Mouse (Mus musculus) stomach, embryonic 16.5 days (tissue): ENCODE measurements around the gene Folr1. TPM values are rescaled to one million over a fixed set of nuclear protein-coding genes. Genes with fewer than 3 reads are reported as not detected.

Source experiments
- ATAC-seq: fragments of 200-750 bp; cut with Nextera tagmentation; 2 replicates; pipeline ENCODE4 v1.8.0; 2017; ENCODE audit warnings: moderate number of reproducible peaks, moderate TSS enrichment; ENCODE audit not compliant: insufficient read depth, low FRiP score
- H3K27ac ChIP-seq: fragments of 300-500 bp; sonication (generic); 2 replicates; pipeline ENCODE4 v1.5.1; 2014; ENCODE audit warnings: low read length
- H3K27me3 ChIP-seq: fragments of 300-500 bp; sonication (generic); 2 replicates; pipeline ENCODE4 v1.6.1; 2014; ENCODE audit warnings: low read length, control low read depth, mixed read lengths; ENCODE audit not compliant: control insufficient read depth, insufficient read depth
- H3K36me3 ChIP-seq: fragments of 300-500 bp; sonication (generic); 2 replicates; pipeline ENCODE4 v1.6.1; 2014; ENCODE audit warnings: low read length; ENCODE audit not compliant: control insufficient read depth, insufficient read depth
- H3K4me1 ChIP-seq: fragments of 300-500 bp; sonication (generic); 2 replicates; pipeline ENCODE4 v1.6.1; 2014; ENCODE audit warnings: low read length, control low read depth, mixed read lengths; ENCODE audit not compliant: control insufficient read depth, insufficient read depth
- H3K4me2 ChIP-seq: fragments of 300-500 bp; sonication (generic); 2 replicates; pipeline ENCODE4 v1.6.1; 2014; ENCODE audit warnings: low read depth, low read length, mixed read lengths
- H3K4me3 ChIP-seq: fragments of 300-500 bp; sonication (generic); replicated peaks from 2 replicates; pipeline ENCODE4 v1.5.1; 2014; ENCODE audit warnings: mild to moderate bottlenecking, low read length
- H3K9ac ChIP-seq: fragments of 300-500 bp; sonication (generic); 2 replicates; pipeline ENCODE4 v1.6.1; 2014; ENCODE audit warnings: low read length
- H3K9me3 ChIP-seq: fragments of 300-500 bp; sonication (generic); replicated peaks from 2 replicates; pipeline ENCODE4 v1.6.1; 2016; ENCODE audit warnings: low read length, control low read depth; ENCODE audit not compliant: control insufficient read depth
- WGBS: fragments of 180-500 bp; shearing (Covaris S2); extraction: QIAGEN DNeasy Blood & Tissue Kit; methylation state at CpG from one replicate; pipeline ENCODE4 v1.1.7; 2014; 5-methylcytosine and 5-hydroxymethylcytosine counted together
- polyA plus RNA-seq: library from polyadenylated mRNA; unstranded; fragments of >200 nt; fragmentation: Nextera tagmentation; extraction: Ambion mirVana; gene quantifications from 2 replicates; pipeline ENCODE4 v1.2.1, GENCODE M21; 2015

Gene Folr1
- polyA plus RNA-seq, 1 experiment from 2014 or later: 14.3 TPM

GRCm38 (mm10) chr7:101837154-101837605, 33.4 kb downstream of the Folr1 start:
- Histone ChIP-seq H3K27me3 (no peaks in the 10 kb centered on the region), H3K4me2 (peak overlapping the region; percentile 82), H3K4me3 (peak overlapping the region; percentile 94), H3K36me3 (0 out of 2 replicates have a peak, but pooled peaks cover 14% of the 10 kb centered on the region), H3K27ac (peak overlapping the region; percentile 97), H3K9me3 (no peaks in the 10 kb centered on the region), H3K9ac (peak overlapping the region; percentile 98), H3K4me1 (peaks cover 28% of the 10 kb centered on the region)
- under 1% methylated on average over 20 of the region's 20 CpGs for WGBS
- ATAC-seq: no peak; the same call in 1 of the 2 replicates

DNA sequence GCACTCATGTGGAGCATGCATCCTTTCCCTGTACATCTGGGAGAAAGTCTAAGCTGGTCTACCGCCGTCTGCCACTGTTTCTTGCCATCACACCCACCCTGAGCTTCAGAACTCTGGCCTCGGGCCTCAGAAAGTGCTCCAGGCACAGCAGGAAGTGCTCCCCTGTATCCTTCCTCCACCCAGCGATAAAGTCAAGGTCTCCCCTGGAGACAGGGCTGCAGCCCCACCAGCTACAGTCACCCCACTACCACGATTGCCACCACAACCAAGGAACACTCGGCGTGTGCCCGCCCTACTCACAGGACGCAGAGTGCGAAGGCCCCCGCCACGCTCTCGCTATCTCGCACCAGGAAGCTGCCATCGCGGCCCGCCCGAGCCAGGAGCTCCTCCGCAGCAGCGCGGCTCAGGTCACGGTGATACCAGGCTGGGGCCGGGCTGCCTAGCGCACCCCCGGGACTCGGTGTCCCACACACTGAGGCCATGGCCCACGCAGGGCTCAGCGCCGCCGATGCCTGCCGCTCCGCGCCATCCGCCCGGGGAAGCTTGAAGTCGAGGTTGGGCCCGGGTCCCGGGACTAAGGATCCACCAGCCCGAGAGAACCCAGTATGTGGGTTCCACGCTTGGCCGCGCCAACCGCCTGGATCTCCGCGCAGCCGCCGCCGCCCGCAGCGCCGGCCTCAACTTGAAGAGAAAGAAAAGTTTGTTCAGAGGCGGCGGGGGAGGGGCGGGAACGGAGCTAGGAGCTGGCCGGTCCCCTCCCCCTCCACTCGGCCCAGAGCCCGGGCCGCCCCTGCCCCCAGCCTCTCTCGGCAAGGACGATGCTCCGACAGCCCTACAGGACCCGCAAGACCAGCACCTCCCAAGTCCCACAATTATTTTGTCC, 34.1 kb downstream of the Folr1 start:
- Histone ChIP-seq H3K9ac (peak overlapping the region; percentile 98), H3K4me3 (peak overlapping the region; percentile 94), H3K9me3 (no peaks in the 10 kb centered on the region), H3K27me3 (no peaks in the 10 kb centered on the region), H3K4me1 (peaks cover 28% of the 10 kb centered on the region), H3K36me3 (peaks cover 21% of the 10 kb centered on the region), H3K27ac (peak overlapping the region; percentile 97), H3K4me2 (peak overlapping the region; percentile 82)
- under 1% methylated on average over 63 of the region's 63 CpGs for WGBS
- ATAC-seq: peak; percentile 30; the same call in 1 of the 2 replicates

GRCm38 (mm10) chr7:101835457-101836109, 35.0 kb downstream of the Folr1 start:
- Histone ChIP-seq H3K4me1 (peaks cover 28% of the 10 kb centered on the region), H3K9me3 (no peaks in the 10 kb centered on the region), H3K9ac (peak overlapping the region; percentile 98), H3K36me3 (peaks cover 30% of the 10 kb centered on the region), H3K27ac (peak overlapping the region; percentile 97), H3K4me2 (peak overlapping the region; percentile 82), H3K4me3 (peak overlapping the region; percentile 94), H3K27me3 (no peaks in the 10 kb centered on the region)
- ATAC-seq: no peak
- 28% methylated on average over 5 of the region's 5 CpGs for WGBS

GRCm38 (mm10) chr7:101834903-101835302, 35.7 kb downstream of the Folr1 start:
- no peak for ATAC-seq
- Histone ChIP-seq H3K27ac (0 out of 2 replicates have a peak overlapping the region, but pooled peaks have one; percentile 8), H3K36me3 (peaks cover 37% of the 10 kb centered on the region), H3K27me3 (no peaks in the 10 kb centered on the region), H3K4me2 (peak overlapping the region; percentile 82), H3K4me3 (peak overlapping the region; percentile 94; the same call in 1 of the 2 replicates), H3K9ac (peak overlapping the region; percentile 98), H3K4me1 (peaks cover 28% of the 10 kb centered on the region), H3K9me3 (no peaks in the 10 kb centered on the region)
- 52% methylated on average over 3 of the region's 3 CpGs for WGBS

DNA sequence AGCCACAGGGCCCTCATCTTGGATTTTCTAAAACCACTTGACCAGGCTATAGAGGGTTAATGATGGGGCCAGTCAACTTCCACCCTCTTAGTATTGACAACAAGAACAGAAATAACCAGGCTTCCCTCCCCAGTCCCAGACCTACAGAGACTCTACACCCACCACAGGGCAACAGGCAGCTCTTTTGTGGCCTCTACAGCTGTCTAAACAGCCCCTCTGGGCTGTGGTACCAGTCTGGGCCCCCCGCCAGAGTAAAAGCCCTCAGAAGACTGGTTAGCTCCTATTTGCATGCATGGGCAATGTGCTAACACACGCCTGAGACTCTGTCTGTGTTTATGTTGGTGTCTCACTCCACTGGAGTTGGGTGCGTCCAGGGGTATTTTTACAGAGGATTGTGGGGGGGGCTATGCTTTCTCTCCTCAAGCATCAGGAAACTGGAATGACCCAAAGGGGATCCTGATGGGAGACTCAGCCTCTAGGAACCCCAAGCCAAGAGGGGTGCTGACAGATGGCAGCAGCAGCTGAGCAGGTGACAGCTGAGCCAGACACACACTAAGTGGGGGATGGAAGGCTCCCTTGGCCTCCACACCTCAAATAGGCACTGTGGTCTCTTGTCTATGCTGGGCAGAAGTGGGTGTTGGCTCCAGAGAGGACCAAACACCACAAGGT, 36.5 kb downstream of the Folr1 start:
- H3K27me3 ChIP-seq: no peaks in the 10 kb centered on the region
- H3K9me3 ChIP-seq: no peaks in the 10 kb centered on the region
- no peak overlapping the region for H3K27ac ChIP-seq
- H3K4me3 ChIP-seq: no peak overlapping the region
- H3K4me1 ChIP-seq: peaks cover 28% of the 10 kb centered on the region
- ATAC-seq: no peak
- 0 out of 2 replicates have a peak overlapping the region, but pooled peaks have one; percentile 82 for H3K4me2 ChIP-seq
- no peak overlapping the region for H3K9ac ChIP-seq
- 57% methylated on average over 3 of the region's 3 CpGs for WGBS
- H3K36me3 ChIP-seq: peaks cover 45% of the 10 kb centered on the region

GRCm38 (mm10) chr7:101833352-101833751, 37.2 kb downstream of the Folr1 start:
- Histone ChIP-seq H3K4me3 (no peak overlapping the region), H3K9me3 (no peaks in the 10 kb centered on the region), H3K27me3 (no peaks in the 10 kb centered on the region), H3K36me3 (peaks cover 49% of the 10 kb centered on the region), H3K4me2 (no peak overlapping the region), H3K9ac (no peak overlapping the region), H3K4me1 (peaks cover 23% of the 10 kb centered on the region), H3K27ac (no peak overlapping the region)
- ATAC-seq: no peak
- WGBS: 61% methylated on average over 5 of the region's 5 CpGs

DNA sequence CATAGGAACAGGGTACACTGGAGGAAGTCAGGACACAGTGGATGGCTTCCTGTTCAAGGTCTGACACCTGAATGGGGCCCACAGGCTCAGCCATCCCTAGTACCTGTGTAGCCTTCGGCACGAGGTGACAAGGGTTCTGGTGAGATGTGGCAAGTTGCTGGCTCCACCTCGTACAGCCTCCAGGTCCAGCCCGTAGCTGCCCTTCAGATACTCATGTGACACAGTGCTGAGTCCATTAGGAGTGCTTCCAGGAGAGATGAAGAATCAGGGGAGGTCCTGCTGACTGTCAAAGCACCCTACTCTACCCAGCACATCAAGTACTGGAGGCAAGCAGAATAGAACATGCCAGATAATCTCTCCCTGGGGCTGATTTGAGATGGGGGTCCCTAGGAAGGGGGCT, 38.2 kb downstream of the Folr1 start:
- Histone ChIP-seq H3K9ac (no peak overlapping the region), H3K9me3 (no peaks in the 10 kb centered on the region), H3K27ac (no peak overlapping the region), H3K36me3 (peaks cover 57% of the 10 kb centered on the region), H3K4me3 (no peak overlapping the region), H3K4me1 (peaks cover 23% of the 10 kb centered on the region), H3K4me2 (no peak overlapping the region), H3K27me3 (no peaks in the 10 kb centered on the region)
- no peak for ATAC-seq
- 87% methylated on average over 4 of the region's 4 CpGs for WGBS

GRCm38 (mm10) chr7:101831437-101831836, 39.2 kb downstream of the Folr1 start:
- no peak overlapping the region for H3K9ac ChIP-seq
- no peaks in the 10 kb centered on the region for H3K27me3 ChIP-seq
- no peak overlapping the region for H3K4me2 ChIP-seq
- H3K9me3 ChIP-seq: no peaks in the 10 kb centered on the region
- no peak for ATAC-seq
- H3K4me1 ChIP-seq: peaks cover 23% of the 10 kb centered on the region
- peaks cover 63% of the 10 kb centered on the region for H3K36me3 ChIP-seq
- no peak overlapping the region for H3K4me3 ChIP-seq
- no peak overlapping the region for H3K27ac ChIP-seq
- WGBS: 88% methylated on average over 8 of the region's 8 CpGs
